ENCODE assay signal across 18 mouse cellular contexts in genomic region chr5:99375725-99376124, GRCm38 (mm10).
DNase-seq lines count a peak whose midpoint lies in the region; ATAC-seq and TF ChIP-seq lines count a peak whose summit lies in the region.
"Had no signal": no experiment of that assay in that cellular context is flagged by ENCODE, and none has a peak within 500 bp of the region (broad histone marks: within the 10 kb centered on the region; RNA-seq: fewer than 3 reads in every experiment).

No protein-coding gene starts in this region.

- 0 out of 2 replicates have a peak, but pooled peaks have one; percentile 24 for ATAC-seq in lung, embryonic 14.5 days (ENCODE audit: insufficient read depth)
- no peak for ATAC-seq in lung, postnatal 0 days
- peak; percentile 50 to 68 for ATAC-seq in hematopoietic stem cell, adult 5-6 weeks (replicated peaks in 1 of 2; ENCODE audit: insufficient read depth in 1 of 2, low FRiP score in 2 of 2, low TSS enrichment in 1 of 2, low read depth in 1 of 2, poor library complexity in 2 of 2, severe bottlenecking in 2 of 2)
- ATAC-seq: forebrain, embryonic 13.5 days; midbrain, embryonic 13.5 days had no signal

- no peaks in the 10 kb centered on the region for H3K36me3 ChIP-seq in lung, embryonic 14.5 days (ENCODE audit: insufficient read depth)
- no peaks in the 10 kb centered on the region for H3K36me3 ChIP-seq in lung, postnatal 0 days (ENCODE audit: insufficient read depth, low read length)
- no peaks in the 10 kb centered on the region for H3K36me3 ChIP-seq in splenic B cell, adult 2 months (ENCODE audit: control insufficient read depth, insufficient read depth, low read length, poor library complexity, severe bottlenecking)
- H3K36me3 ChIP-seq: midbrain, embryonic 13.5 days had no signal

- no peak overlapping the region for H3K4me2 ChIP-seq in lung, embryonic 14.5 days
- no peak overlapping the region for H3K4me2 ChIP-seq in lung, postnatal 0 days (replicated peaks; ENCODE audit: low read depth, low read length)
- H3K4me2 ChIP-seq: forebrain, embryonic 13.5 days; midbrain, embryonic 13.5 days had no signal

- H3K4me3 ChIP-seq in lung, embryonic 14.5 days (ENCODE audit: low read depth, low read length): no peak overlapping the region
- no peak overlapping the region for H3K4me3 ChIP-seq in lung, postnatal 0 days (ENCODE audit: low read depth, low read length)
- H3K4me3 ChIP-seq: forebrain, embryonic 13.5 days; left cerebral cortex, adult 2 months; midbrain, embryonic 13.5 days had no signal

- no peaks in the 10 kb centered on the region for H3K9me3 ChIP-seq in lung, embryonic 14.5 days (ENCODE audit: low read depth, low read length)
- H3K9me3 ChIP-seq in lung, postnatal 0 days (ENCODE audit: low read length): no peaks in the 10 kb centered on the region
- H3K9me3 ChIP-seq: forebrain, embryonic 13.5 days; midbrain, embryonic 13.5 days had no signal

- intact Hi-C loops in heart, postnatal 36 days (cut with DNase I): no loop called here

- H3K9ac ChIP-seq in lung, embryonic 14.5 days: no peak overlapping the region
- no peak overlapping the region for H3K9ac ChIP-seq in lung, postnatal 0 days (replicated peaks; ENCODE audit: low read depth)
- H3K9ac ChIP-seq: forebrain, embryonic 13.5 days; midbrain, embryonic 13.5 days had no signal

- no peak for TF ChIP-seq EP300 in lung, postnatal 0 days (IDR thresholded peaks at IDR 0.05)

- peak; percentile 97 for DNase-seq in heart, adult 11 months
- no peak for DNase-seq in heart, postnatal 36 days
- no peak for DNase-seq in lung, embryonic 14.5 days
- DNase-seq in lung, postnatal 0 days (ENCODE audit: low spot score): no peak
- peak; percentile 37 for DNase-seq in splenic B cell, adult 2 months (ENCODE audit: low read depth, low spot score)
- DNase-seq in cerebellum, postnatal 36 days: no peak
- DNase-seq in urinary bladder, adult 2 months (ENCODE audit: low spot score): no peak
- DNase-seq: adrenal gland, postnatal 10 days; cerebellum, adult 8-10 months; embryo, embryonic 11 days; kidney, adult 8-10 months; lung, postnatal 36 days; right cerebral cortex, adult 18-20 months; thymus, adult 2 months had no signal

- no peaks in the 10 kb centered on the region for H3K27me3 ChIP-seq in lung, embryonic 14.5 days (ENCODE audit: insufficient read depth, low read length)
- no peaks in the 10 kb centered on the region for H3K27me3 ChIP-seq in lung, postnatal 0 days (replicated peaks; ENCODE audit: insufficient read depth, low read length)
- H3K27me3 ChIP-seq in splenic B cell, adult 2 months (ENCODE audit: control insufficient read depth, insufficient read depth, low read length, poor library complexity, severe bottlenecking): no peaks in the 10 kb centered on the region

- no peak overlapping the region for H3K27ac ChIP-seq in lung, embryonic 14.5 days (ENCODE audit: low read depth)
- no peak overlapping the region for H3K27ac ChIP-seq in lung, postnatal 0 days (ENCODE audit: low read length)
- H3K27ac ChIP-seq: forebrain, embryonic 13.5 days; left cerebral cortex, adult 2 months; midbrain, embryonic 13.5 days had no signal

- WGBS in lung, embryonic 14.5 days: 47% methylated on average over 7 of the region's 7 CpGs
- 35% methylated on average over 7 of the region's 7 CpGs for WGBS in lung, postnatal 0 days

- TF ChIP-seq CTCF in lung, embryonic 14.5 days (IDR thresholded peaks at IDR 0.05; ENCODE audit: low read depth): no peak
- no peak for TF ChIP-seq CTCF in lung, postnatal 0 days (IDR thresholded peaks at IDR 0.05)

- peaks cover 9% of the 10 kb centered on the region; the same call in 1 of the 2 replicates for H3K4me1 ChIP-seq in lung, embryonic 14.5 days (ENCODE audit: insufficient read depth)
- no peaks in the 10 kb centered on the region; the same call in 1 of the 2 replicates for H3K4me1 ChIP-seq in lung, postnatal 0 days (ENCODE audit: insufficient read depth, low read depth, low read length)

Comparison
In these comparisons a context has a peak if more than half of its experiments do, and no peak if none do; other contexts are left out.
1. DNase-seq: peak in heart, adult 11 months (single experiment) and splenic B cell, adult 2 months (single experiment); none in heart, postnatal 36 days (0 of 2), lung, embryonic 14.5 days (single experiment), lung, postnatal 0 days (single experiment), cerebellum, postnatal 36 days (0 of 2) and urinary bladder, adult 2 months (single experiment).